23 mouse cellular contexts compared by ENCODE assay signal in genomic region chr13:60097776-60098175, GRCm38 (mm10).
A peak's percentile ranks its signal among the peaks of the same experiment; 100 is the strongest.
DNase-seq lines count a peak whose midpoint lies in the region; ATAC-seq and TF ChIP-seq lines count a peak whose summit lies in the region.
"Had no signal": no experiment of that assay in that cellular context is flagged by ENCODE, and none has a peak within 500 bp of the region (broad histone marks: within the 10 kb centered on the region; RNA-seq: fewer than 3 reads in every experiment).

No protein-coding gene starts in this region.

- H3K9ac ChIP-seq in hindbrain, embryonic 15.5 days = no peak overlapping the region
- no peak overlapping the region for H3K9ac ChIP-seq in hindbrain, embryonic 14.5 days
- H3K9ac ChIP-seq in limb, embryonic 14.5 days (ENCODE audit: low read depth, low read length, severe bottlenecking) = no peak overlapping the region
- H3K9ac ChIP-seq in midbrain, embryonic 14.5 days (replicated peaks; ENCODE audit: low read length) = no peak overlapping the region
- H3K9ac ChIP-seq in liver, embryonic 11.5 days (ENCODE audit: low read depth, low read length) = no peak overlapping the region
- H3K9ac ChIP-seq: lung, embryonic 15.5 days; neural tube, embryonic 12.5 days had no signal

- H3K4me3 ChIP-seq in hindbrain, embryonic 15.5 days = no peak overlapping the region
- no peak overlapping the region for H3K4me3 ChIP-seq in hindbrain, embryonic 14.5 days (replicated peaks; ENCODE audit: low read length)
- H3K4me3 ChIP-seq in embryonic facial prominence, embryonic 10.5 days = no peak overlapping the region
- H3K4me3 ChIP-seq in limb, embryonic 14.5 days (replicated peaks; ENCODE audit: low read length) = no peak overlapping the region
- H3K4me3 ChIP-seq in midbrain, embryonic 14.5 days (replicated peaks; ENCODE audit: low read depth, low read length) = no peak overlapping the region
- H3K4me3 ChIP-seq in liver, embryonic 11.5 days (ENCODE audit: low read depth, low read length) = no peak overlapping the region
- H3K4me3 ChIP-seq: erythroblast, embryonic 14.5 days; lung, embryonic 15.5 days; midbrain, embryonic 10.5 days; neural tube, embryonic 12.5 days had no signal

- H3K9me3 ChIP-seq in hindbrain, embryonic 15.5 days = no peaks in the 10 kb centered on the region
- no peaks in the 10 kb centered on the region for H3K9me3 ChIP-seq in hindbrain, embryonic 14.5 days (ENCODE audit: control insufficient read depth, low read length)
- H3K9me3 ChIP-seq in embryonic facial prominence, embryonic 10.5 days = no peaks in the 10 kb centered on the region
- no peaks in the 10 kb centered on the region for H3K9me3 ChIP-seq in limb, embryonic 14.5 days (ENCODE audit: control insufficient read depth, low read length)
- H3K9me3 ChIP-seq in midbrain, embryonic 14.5 days (ENCODE audit: control insufficient read depth, low read length) = no peaks in the 10 kb centered on the region
- no peaks in the 10 kb centered on the region for H3K9me3 ChIP-seq in liver, embryonic 11.5 days (ENCODE audit: control insufficient read depth, low read length)
- H3K9me3 ChIP-seq: lung, embryonic 15.5 days had no signal

- 0 out of 2 replicates have a peak, but pooled peaks have one; percentile 17 for ATAC-seq in hindbrain, embryonic 15.5 days (ENCODE audit: low FRiP score, low read depth)
- ATAC-seq in hindbrain, embryonic 14.5 days (ENCODE audit: low FRiP score) = no peak
- ATAC-seq in limb, embryonic 14.5 days (ENCODE audit: low FRiP score, low read depth) = no peak
- no peak for ATAC-seq in midbrain, embryonic 14.5 days (ENCODE audit: low FRiP score, low TSS enrichment)
- ATAC-seq in liver, embryonic 11.5 days (replicated peaks; ENCODE audit: low FRiP score) = no peak
- ATAC-seq: forebrain, embryonic 14.5 days; intestine, postnatal 0 days; midbrain, embryonic 16.5 days had no signal

- peaks cover 3% of the 10 kb centered on the region; the same call in 1 of the 2 replicates for H3K4me1 ChIP-seq in hindbrain, embryonic 15.5 days (replicated peaks)
- H3K4me1 ChIP-seq in hindbrain, embryonic 14.5 days (replicated peaks; ENCODE audit: control insufficient read depth, insufficient read depth, low read length) = no peaks in the 10 kb centered on the region
- H3K4me1 ChIP-seq in embryonic facial prominence, embryonic 10.5 days = peaks cover 25% of the 10 kb centered on the region
- H3K4me1 ChIP-seq in limb, embryonic 14.5 days (ENCODE audit: control insufficient read depth, insufficient read depth, low read length) = peaks cover 47% of the 10 kb centered on the region
- no peaks in the 10 kb centered on the region for H3K4me1 ChIP-seq in midbrain, embryonic 14.5 days (ENCODE audit: control insufficient read depth, insufficient read depth, low read length)
- no peaks in the 10 kb centered on the region for H3K4me1 ChIP-seq in liver, embryonic 11.5 days (replicated peaks; ENCODE audit: control insufficient read depth, insufficient read depth, low read length)
- H3K4me1 ChIP-seq: midbrain, embryonic 10.5 days had no signal

- no peaks in the 10 kb centered on the region for H3K27me3 ChIP-seq in hindbrain, embryonic 15.5 days
- H3K27me3 ChIP-seq in hindbrain, embryonic 14.5 days (ENCODE audit: control insufficient read depth, insufficient read depth, low read length) = no peaks in the 10 kb centered on the region
- 0 out of 2 replicates have a peak, but pooled peaks cover 3% of the 10 kb centered on the region for H3K27me3 ChIP-seq in embryonic facial prominence, embryonic 10.5 days (replicated peaks; ENCODE audit: low read depth, poor library complexity, severe bottlenecking)
- H3K27me3 ChIP-seq in limb, embryonic 14.5 days (ENCODE audit: control insufficient read depth, insufficient read depth, low read length) = no peaks in the 10 kb centered on the region
- no peaks in the 10 kb centered on the region for H3K27me3 ChIP-seq in midbrain, embryonic 14.5 days (ENCODE audit: control insufficient read depth, insufficient read depth, low read length)
- no peaks in the 10 kb centered on the region for H3K27me3 ChIP-seq in liver, embryonic 11.5 days (replicated peaks; ENCODE audit: control insufficient read depth, insufficient read depth, low read length)
- H3K27me3 ChIP-seq: lung, embryonic 15.5 days; neural tube, embryonic 12.5 days had no signal

- H3K4me2 ChIP-seq in hindbrain, embryonic 15.5 days = no peak overlapping the region
- no peak overlapping the region for H3K4me2 ChIP-seq in hindbrain, embryonic 14.5 days (replicated peaks)
- no peak overlapping the region for H3K4me2 ChIP-seq in limb, embryonic 14.5 days (replicated peaks; ENCODE audit: low read depth, low read length, severe bottlenecking)
- no peak overlapping the region for H3K4me2 ChIP-seq in midbrain, embryonic 14.5 days (ENCODE audit: low read length)
- no peak overlapping the region for H3K4me2 ChIP-seq in liver, embryonic 11.5 days
- H3K4me2 ChIP-seq: lung, embryonic 15.5 days; neural tube, embryonic 12.5 days had no signal

- no peak overlapping the region for H3K27ac ChIP-seq in hindbrain, embryonic 15.5 days (replicated peaks)
- no peak overlapping the region for H3K27ac ChIP-seq in hindbrain, embryonic 14.5 days
- peak overlapping the region; percentile 31; the same call in 1 of the 2 replicates for H3K27ac ChIP-seq in embryonic facial prominence, embryonic 10.5 days (replicated peaks)
- H3K27ac ChIP-seq in limb, embryonic 14.5 days (replicated peaks; ENCODE audit: low read depth, low read length) = peak overlapping the region; percentile 68
- H3K27ac ChIP-seq in midbrain, embryonic 14.5 days (replicated peaks; ENCODE audit: low read depth, low read length) = no peak overlapping the region
- no peak overlapping the region for H3K27ac ChIP-seq in liver, embryonic 11.5 days (ENCODE audit: low read depth, low read length)
- H3K27ac ChIP-seq: lung, embryonic 15.5 days; midbrain, embryonic 10.5 days; neural tube, embryonic 12.5 days had no signal

- WGBS in hindbrain, embryonic 15.5 days = 68% methylated on average over 6 of the region's 6 CpGs
- 71% methylated on average over 6 of the region's 6 CpGs for WGBS in hindbrain, embryonic 14.5 days
- WGBS in embryonic facial prominence, embryonic 10.5 days = 68% methylated on average over 6 of the region's 6 CpGs
- 29% methylated on average over 6 of the region's 6 CpGs for WGBS in limb, embryonic 14.5 days
- WGBS in midbrain, embryonic 14.5 days = 73% methylated on average over 6 of the region's 6 CpGs
- 75% methylated on average over 6 of the region's 6 CpGs for WGBS in liver, embryonic 11.5 days

- no peak for TF ChIP-seq POLR2A in limb, embryonic 14.5 days (IDR thresholded peaks at IDR 0.05; ENCODE audit: borderline replicate concordance, extremely low read depth, insufficient read depth, insufficient read length)

- DNase-seq in hindbrain, embryonic 14.5 days (ENCODE audit: low spot score) = no peak
- no peak for DNase-seq in embryonic facial prominence, embryonic 10.5 days (ENCODE audit: low spot score)
- peak; percentile 33 for DNase-seq in forelimb bud, embryonic 11.5 days (ENCODE audit: low read depth, low spot score)
- no peak for DNase-seq in limb, embryonic 14.5 days (ENCODE audit: low spot score)
- DNase-seq in left cerebral cortex, adult 9 months (ENCODE audit: low spot score in 2 of 2) = no peak
- DNase-seq in midbrain, embryonic 14.5 days = no peak
- no peak for DNase-seq in liver, embryonic 11.5 days (ENCODE audit: low spot score)
- DNase-seq: adrenal gland, postnatal 36 days; B cell, adult 2 months; cerebellum, adult 2 months; cerebellum, postnatal 25 days; heart, postnatal 14 days; kidney, adult 9 months; kidney, postnatal 10 days; layer of hippocampus, adult 9-11 months had no signal

- H3K36me3 ChIP-seq in hindbrain, embryonic 15.5 days = no peaks in the 10 kb centered on the region
- no peaks in the 10 kb centered on the region for H3K36me3 ChIP-seq in hindbrain, embryonic 14.5 days (replicated peaks; ENCODE audit: control insufficient read depth, insufficient read depth)
- no peaks in the 10 kb centered on the region for H3K36me3 ChIP-seq in embryonic facial prominence, embryonic 10.5 days (replicated peaks)
- H3K36me3 ChIP-seq in limb, embryonic 14.5 days (ENCODE audit: control insufficient read depth, insufficient read depth, low read length) = no peaks in the 10 kb centered on the region
- no peaks in the 10 kb centered on the region for H3K36me3 ChIP-seq in midbrain, embryonic 14.5 days (ENCODE audit: control insufficient read depth, insufficient read depth, low read length)
- no peaks in the 10 kb centered on the region for H3K36me3 ChIP-seq in liver, embryonic 11.5 days (ENCODE audit: control insufficient read depth, insufficient read depth, low read length)
- H3K36me3 ChIP-seq: lung, embryonic 15.5 days; midbrain, embryonic 10.5 days; neural tube, embryonic 12.5 days had no signal

Comparison
In these comparisons a context has a peak if more than half of its experiments do, and no peak if none do; other contexts are left out.
1. H3K27ac ChIP-seq: peak in embryonic facial prominence, embryonic 10.5 days (single experiment) and limb, embryonic 14.5 days (single experiment); none in hindbrain, embryonic 15.5 days (single experiment), hindbrain, embryonic 14.5 days (single experiment), midbrain, embryonic 14.5 days (single experiment) and liver, embryonic 11.5 days (single experiment).